8 mouse cellular contexts compared by ENCODE assay signal in genomic region chr11:98338507-98338961, GRCm38 (mm10). TPM values are rescaled to one million over a fixed set of nuclear protein-coding genes. Genes with fewer than 3 reads are reported as not detected.
DNase-seq lines count a peak whose midpoint lies in the region; ATAC-seq and TF ChIP-seq lines count a peak whose summit lies in the region.

No protein-coding gene starts in this region.

- DNase-seq in kidney, adult 18-20 months: peak; percentile 75
- DNase-seq in kidney, adult 11 months: no peak
- DNase-seq in forebrain, postnatal 0 days: peak; percentile 80
- peak; percentile 43 to 44 for DNase-seq in kidney, adult 8-10 months
- no peak for DNase-seq in liver, embryonic 13.5 days
- DNase-seq in retina, postnatal 1 day: peak; percentile 91

- H3K9me3 ChIP-seq in forebrain, postnatal 0 days (ENCODE audit: low read length): no peaks in the 10 kb centered on the region
- H3K9me3 ChIP-seq in liver, embryonic 13.5 days (replicated peaks): no peaks in the 10 kb centered on the region

- 2% methylated on average over 38 of the region's 57 CpGs for WGBS in forebrain, postnatal 0 days
- WGBS in liver, embryonic 13.5 days (ENCODE audit: insufficient replicate concordance): 2% methylated on average over 54 of the region's 57 CpGs

- peak overlapping the region; percentile 81 for H3K9ac ChIP-seq in forebrain, postnatal 0 days
- H3K9ac ChIP-seq in liver, embryonic 13.5 days: no peak overlapping the region

- TF ChIP-seq POLR2A in bone marrow macrophage, adult 2 months (IDR thresholded peaks at IDR 0.05; ENCODE audit: borderline replicate concordance, low read depth, low read length): no peak

- ATAC-seq in forebrain, postnatal 0 days: peak; percentile 70
- ATAC-seq in liver, embryonic 13.5 days (ENCODE audit: low read depth): no peak
- no peak for ATAC-seq in megakaryocyte progenitor cell, adult 5-6 weeks (replicated peaks; ENCODE audit: poor library complexity)

- H3K36me3 ChIP-seq in forebrain, postnatal 0 days (ENCODE audit: insufficient read depth): no peaks in the 10 kb centered on the region
- H3K36me3 ChIP-seq in liver, embryonic 13.5 days: no peaks in the 10 kb centered on the region

- no peak overlapping the region for H3K27ac ChIP-seq in bone marrow macrophage, adult 2 months (ENCODE audit: insufficient read depth, low read depth, low read length)
- H3K27ac ChIP-seq in forebrain, postnatal 0 days (ENCODE audit: low read depth, low read length): peak overlapping the region; percentile 95
- H3K27ac ChIP-seq in liver, embryonic 13.5 days: no peak overlapping the region

- 0 out of 2 replicates have a peak, but pooled peaks cover 7% of the 10 kb centered on the region for H3K27me3 ChIP-seq in forebrain, postnatal 0 days (ENCODE audit: insufficient read depth, low read length)
- peaks cover 95% of the 10 kb centered on the region for H3K27me3 ChIP-seq in liver, embryonic 13.5 days

- no peak for TF ChIP-seq CTCF in bone marrow macrophage, adult 2 months (IDR thresholded peaks at IDR 0.05; ENCODE audit: low read depth, low read length)
- no peak for TF ChIP-seq CTCF in forebrain, postnatal 0 days (IDR thresholded peaks at IDR 0.05; ENCODE audit: low read depth)

- H3K4me2 ChIP-seq in forebrain, postnatal 0 days (ENCODE audit: low read depth): peak overlapping the region; percentile 97
- H3K4me2 ChIP-seq in liver, embryonic 13.5 days: peak overlapping the region; percentile 62

- peak overlapping the region; percentile 50 for H3K4me3 ChIP-seq in bone marrow macrophage, adult 2 months (ENCODE audit: insufficient read depth, low read length)
- H3K4me3 ChIP-seq in forebrain, postnatal 0 days (ENCODE audit: low read depth, low read length): peak overlapping the region; percentile 50
- peak overlapping the region; percentile 49 for H3K4me3 ChIP-seq in liver, embryonic 13.5 days (replicated peaks)

- no peaks in the 10 kb centered on the region for H3K4me1 ChIP-seq in bone marrow macrophage, adult 2 months (ENCODE audit: control insufficient read depth, insufficient read depth, low read length)
- H3K4me1 ChIP-seq in forebrain, postnatal 0 days (ENCODE audit: insufficient read depth): peaks cover 22% of the 10 kb centered on the region
- peaks cover 28% of the 10 kb centered on the region for H3K4me1 ChIP-seq in liver, embryonic 13.5 days (replicated peaks)

RNA-seq across cellular contexts. Expression of gene Neurod2, which starts 9.1 kb away (rescaled TPM):
- not detected in 2 replicates for polyA plus RNA-seq in bone marrow macrophage, adult 2 months (2012; ENCODE audit: insufficient read depth, insufficient read length, missing spikeins)
- 133 and 140 TPM in 2 replicates for total RNA-seq in forebrain, postnatal 0 days (2014; rRNA removed)
- 74.9 and 77.3 TPM in 2 replicates for polyA plus RNA-seq in forebrain, postnatal 0 days (2015; fragmentation: Nextera tagmentation; extraction: Ambion mirVana)
- polyA plus RNA-seq in liver, embryonic 13.5 days (2015; fragmentation: Nextera tagmentation; extraction: Ambion mirVana): not detected in 2 replicates
- total RNA-seq in megakaryocyte progenitor cell, adult 5-6 weeks (2015): not detected in 2 replicates
- total RNA-seq in megakaryocyte progenitor cell, adult 5-6 weeks (2017): not detected in 2 replicates

RNA-seq across cellular contexts. Expression of gene Ppp1r1b, which starts 9.7 kb away (rescaled TPM):
- not detected in 2 replicates for polyA plus RNA-seq in bone marrow macrophage, adult 2 months (2012; ENCODE audit: insufficient read depth, insufficient read length, missing spikeins)
- 19.4 and 32.5 TPM in 2 replicates for total RNA-seq in forebrain, postnatal 0 days (2014; rRNA removed)
- 91.4 and 121 TPM in 2 replicates for polyA plus RNA-seq in forebrain, postnatal 0 days (2015; fragmentation: Nextera tagmentation; extraction: Ambion mirVana)
- 0.13 and 0.19 TPM in 2 replicates for polyA plus RNA-seq in liver, embryonic 13.5 days (2015; fragmentation: Nextera tagmentation; extraction: Ambion mirVana)
- not detected in 2 replicates for total RNA-seq in megakaryocyte progenitor cell, adult 5-6 weeks (2015)
- not detected in 2 replicates for total RNA-seq in megakaryocyte progenitor cell, adult 5-6 weeks (2017)

RNA-seq across cellular contexts. Expression of gene Stard3, which starts 19.6 kb away (rescaled TPM):
- polyA plus RNA-seq in bone marrow macrophage, adult 2 months (2012; ENCODE audit: insufficient read depth, insufficient read length, missing spikeins): 62.3 and 63.7 TPM in 2 replicates
- 36.2 and 39.4 TPM in 2 replicates for total RNA-seq in forebrain, postnatal 0 days (2014; rRNA removed)
- 31.6 and 32.2 TPM in 2 replicates for polyA plus RNA-seq in forebrain, postnatal 0 days (2015; fragmentation: Nextera tagmentation; extraction: Ambion mirVana)
- polyA plus RNA-seq in liver, embryonic 13.5 days (2015; fragmentation: Nextera tagmentation; extraction: Ambion mirVana): 14.1 and 15.7 TPM in 2 replicates
- total RNA-seq in megakaryocyte progenitor cell, adult 5-6 weeks (2015): 11.1 and 12.0 TPM in 2 replicates
- 17.8 and 23.1 TPM in 2 replicates for total RNA-seq in megakaryocyte progenitor cell, adult 5-6 weeks (2017)

RNA-seq across cellular contexts. Expression of gene Tcap, which starts 45.1 kb away (rescaled TPM):
- not detected in 2 replicates for polyA plus RNA-seq in bone marrow macrophage, adult 2 months (2012; ENCODE audit: insufficient read depth, insufficient read length, missing spikeins)
- total RNA-seq in forebrain, postnatal 0 days (2014; rRNA removed): 0.23 TPM in 1 of 2 replicates, not detected in the other
- not detected in 2 replicates for polyA plus RNA-seq in forebrain, postnatal 0 days (2015; fragmentation: Nextera tagmentation; extraction: Ambion mirVana)
- polyA plus RNA-seq in liver, embryonic 13.5 days (2015; fragmentation: Nextera tagmentation; extraction: Ambion mirVana): 0.15 and 0.59 TPM in 2 replicates
- not detected in 2 replicates for total RNA-seq in megakaryocyte progenitor cell, adult 5-6 weeks (2015)
- not detected in 2 replicates for total RNA-seq in megakaryocyte progenitor cell, adult 5-6 weeks (2017)

RNA-seq across cellular contexts. Expression of gene Pnmt, which starts 47.7 kb away (rescaled TPM):
- polyA plus RNA-seq in bone marrow macrophage, adult 2 months (2012; ENCODE audit: insufficient read depth, insufficient read length, missing spikeins): not detected in 2 replicates
- total RNA-seq in forebrain, postnatal 0 days (2014; rRNA removed): 1.0 and 1.8 TPM in 2 replicates
- polyA plus RNA-seq in forebrain, postnatal 0 days (2015; fragmentation: Nextera tagmentation; extraction: Ambion mirVana): 1.7 and 3.5 TPM in 2 replicates
- not detected in 2 replicates for polyA plus RNA-seq in liver, embryonic 13.5 days (2015; fragmentation: Nextera tagmentation; extraction: Ambion mirVana)
- total RNA-seq in megakaryocyte progenitor cell, adult 5-6 weeks (2015): not detected in 2 replicates
- not detected in 2 replicates for total RNA-seq in megakaryocyte progenitor cell, adult 5-6 weeks (2017)

Comparison
In these comparisons a context has a peak if more than half of its experiments do, and no peak if none do; other contexts are left out.
1. DNase-seq: peak in kidney, adult 18-20 months (single experiment), forebrain, postnatal 0 days (single experiment), kidney, adult 8-10 months (2 of 2) and retina, postnatal 1 day (single experiment); none in kidney, adult 11 months (single experiment) and liver, embryonic 13.5 days (single experiment).
2. RNA of gene Neurod2, which starts 9.1 kb away (polyA plus RNA-seq): 74.9 to 77.3 TPM in forebrain, postnatal 0 days; not detected in liver, embryonic 13.5 days and not detected in bone marrow macrophage, adult 2 months; every median in the first group is over 10 times any median in the second.
3. RNA of gene Ppp1r1b, which starts 9.7 kb away (polyA plus RNA-seq): 91.4 to 121 TPM in forebrain, postnatal 0 days; 0.13 to 0.19 TPM in liver, embryonic 13.5 days and not detected in bone marrow macrophage, adult 2 months; every median in the first group is over 10 times any median in the second.
4. Peak in every context shown above with its lines, with median percentiles within 50 percentile points of each other: H3K4me3 ChIP-seq.